Mouse (Mus musculus) T-cell, adult 66 days (primary cell): ENCODE results near the gene Heatr3. TPM values are rescaled to one million over a fixed set of nuclear protein-coding genes. Genes with fewer than 3 reads are reported as not detected.

Experiments
- total RNA-seq, 2 experiments: library from RNA; stranded (reverse); gene quantifications; 3 replicates in 1 of 2; 4 replicates in 1 of 2; pipeline ENCODE4 v1.2.4; 2023

The Heatr3 gene
- 10 to 100 TPM; 35.8 to 37.6 TPM for total RNA-seq

GRCm38 (mm10) chr8:88137748-88138484 lies at the start of gene Heatr3:
TSS of gene Heatr3 (plus strand) at chr8:88137855.

GRCm38 (mm10) chr8:88118456-88119036 lies 19.1 kb upstream of the Heatr3 start, which contains the start of gene Cnep1r1:
TSS of gene Cnep1r1 (plus strand) at chr8:88118769.

GRCm38 (mm10) chr8:88198945-88199571 lies 61.4 kb downstream of the Heatr3 start, which contains the start of gene Tent4b:
TSS of gene Tent4b (plus strand) at chr8:88199213.

Other genes with a start within 250 kb of the Heatr3 start
- gene Zfp423, start 178.3 kb upstream of the Heatr3 start, total RNA-seq: not detected
- 10 to 100 TPM; 28.6 to 29.5 TPM for gene Cnep1r1, start 19.1 kb upstream of the Heatr3 start, total RNA-seq
- gene Tent4b, start 61.4 kb downstream of the Heatr3 start, total RNA-seq: 10 to 100 TPM; 68.2 to 72.3 TPM
- 100 to 1,000 TPM; 233 to 251 TPM for gene Adcy7, start 134.5 kb downstream of the Heatr3 start, total RNA-seq
- 10 to 100 TPM; 63.2 to 66.9 TPM for gene Brd7, start 224.3 kb downstream of the Heatr3 start, total RNA-seq